Mouse (Mus musculus) brain, embryonic 18.5 days (tissue): ENCODE results near the gene Xrcc6.

ENCODE experiments used
- DNase-seq: peaks from one replicate; pipeline ENCODE4 v3.0.0-alpha.2; 2012; ENCODE audit warnings: low read depth, low spot score

Gene Xrcc6

DNA sequence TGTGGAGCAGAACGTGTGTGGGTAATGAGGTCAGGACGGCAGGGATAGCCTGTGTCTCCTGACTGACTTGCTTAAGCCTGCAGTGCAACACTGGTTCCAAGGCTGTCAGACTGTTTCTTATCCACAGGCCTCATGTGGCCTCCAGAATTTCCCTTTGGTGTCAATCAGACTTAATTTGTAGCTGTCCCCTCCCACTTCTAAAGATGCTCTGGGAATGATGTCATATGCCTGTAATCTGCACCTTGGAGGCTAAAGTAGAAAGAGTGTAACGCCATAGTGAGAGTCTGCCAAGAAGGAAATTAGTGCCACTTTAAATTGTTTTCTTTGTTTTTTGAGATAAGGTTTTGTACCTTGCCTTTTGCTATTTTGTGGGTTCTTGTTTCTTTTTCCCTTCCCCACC, 31.7 kb downstream of the Xrcc6 start:
- no peak for DNase-seq

- no peak for DNase-seq
These were observed 35.0 kb downstream of the Xrcc6 start for GRCm38 (mm10) chr15:82022535-82023088.

- no peak for DNase-seq
These were observed 36.5 kb downstream of the Xrcc6 start for GRCm38 (mm10) chr15:82023965-82024635.

GRCm38 (mm10) chr15:82027276-82027675, 39.6 kb downstream of the Xrcc6 start:
- no peak for DNase-seq

DNA sequence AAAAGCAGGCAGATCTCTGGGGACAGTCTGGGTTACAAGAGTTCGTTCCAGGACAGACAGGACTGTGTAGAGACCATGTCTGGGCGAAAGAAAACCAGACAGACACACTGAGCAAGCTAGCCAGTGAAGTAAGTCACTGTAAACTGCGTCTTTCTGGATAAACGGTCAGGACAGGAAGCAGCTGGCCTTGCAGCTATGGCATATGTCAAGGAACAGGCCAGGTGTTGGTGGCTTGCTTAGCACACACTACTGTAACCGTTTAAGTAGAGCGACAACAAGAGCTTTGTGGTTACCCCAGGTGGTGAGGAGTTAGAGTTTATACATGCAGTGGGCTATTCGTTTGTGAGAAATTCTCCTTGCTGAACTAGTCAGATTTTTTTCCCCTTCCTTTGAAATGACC, 40.1 kb downstream of the Xrcc6 start:
- DNase-seq = no peak

- no peak for DNase-seq
These were observed 44.8 kb downstream of the Xrcc6 start for GRCm38 (mm10) chr15:82032386-82032785.

DNA sequence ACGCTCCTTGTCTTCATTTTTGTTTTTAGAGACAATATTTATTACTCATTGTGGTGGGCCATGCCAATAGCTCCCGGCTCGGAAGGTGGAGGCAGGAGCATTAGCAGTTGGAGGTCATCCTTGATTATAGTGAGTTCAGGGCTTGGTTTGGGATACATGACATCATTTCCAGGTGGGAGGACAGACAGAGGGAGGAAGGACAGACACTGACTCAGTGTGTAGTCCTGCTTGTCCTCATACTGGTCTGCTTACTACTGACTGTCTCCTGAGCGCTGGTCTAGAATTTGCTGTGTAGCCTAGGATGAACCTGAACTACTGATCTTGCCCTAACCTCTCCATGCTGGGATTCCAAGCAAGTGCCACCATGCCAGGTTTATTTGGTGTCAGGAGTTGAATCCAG, 46.1 kb downstream of the Xrcc6 start, which contains the start of gene Desi1:
Gene Desi1, minus strand, starts transcription at position 101 of the 400 bp plus-strand sequence.
- no peak for DNase-seq

DNA sequence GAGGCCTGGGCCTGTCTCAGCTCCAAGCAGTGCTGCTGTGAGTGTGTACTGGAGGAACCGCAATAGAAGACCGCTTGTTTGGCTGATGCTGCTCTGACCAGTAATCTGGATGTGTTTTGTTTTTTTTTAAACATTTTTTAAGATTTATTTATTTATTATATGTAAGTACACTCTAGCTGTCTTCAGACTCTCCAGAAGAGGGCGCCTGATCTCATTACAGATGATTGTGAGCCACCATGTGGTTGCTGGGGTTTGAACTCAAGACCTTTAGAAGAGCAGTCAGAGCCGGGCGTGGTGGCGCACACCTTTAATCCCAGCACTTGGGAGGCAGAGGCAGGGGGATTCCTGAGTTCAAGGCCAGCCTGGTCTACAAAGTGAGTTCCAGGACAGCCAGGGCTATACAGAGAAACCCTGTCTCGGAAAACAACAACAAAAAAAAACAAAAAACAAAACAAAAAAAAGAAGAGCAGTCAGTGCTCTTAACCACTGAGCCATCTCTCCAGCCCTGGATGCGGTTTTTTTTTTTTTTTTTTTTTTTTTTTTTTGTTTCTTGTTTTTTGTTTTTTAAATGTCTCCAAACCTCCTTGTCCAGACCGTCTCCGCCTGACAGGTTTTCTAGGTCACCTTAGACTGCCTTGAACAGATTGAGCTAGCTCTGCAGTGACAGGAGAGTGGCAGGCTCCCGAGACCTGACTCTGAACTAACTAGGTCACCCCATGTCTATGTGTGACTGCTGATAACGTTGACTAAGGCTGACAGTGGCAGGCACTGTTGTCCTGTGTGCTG, 48.5 kb downstream of the Xrcc6 start:
- no peak for DNase-seq

GRCm38 (mm10) chr15:82040650-82041049, 53.0 kb downstream of the Xrcc6 start:
- DNase-seq = no peak

GRCm38 (mm10) chr15:82044166-82044784, 56.6 kb downstream of the Xrcc6 start:
- DNase-seq = no peak

GRCm38 (mm10) chr15:82046246-82046891, 58.7 kb downstream of the Xrcc6 start:
- DNase-seq = no peak

DNA sequence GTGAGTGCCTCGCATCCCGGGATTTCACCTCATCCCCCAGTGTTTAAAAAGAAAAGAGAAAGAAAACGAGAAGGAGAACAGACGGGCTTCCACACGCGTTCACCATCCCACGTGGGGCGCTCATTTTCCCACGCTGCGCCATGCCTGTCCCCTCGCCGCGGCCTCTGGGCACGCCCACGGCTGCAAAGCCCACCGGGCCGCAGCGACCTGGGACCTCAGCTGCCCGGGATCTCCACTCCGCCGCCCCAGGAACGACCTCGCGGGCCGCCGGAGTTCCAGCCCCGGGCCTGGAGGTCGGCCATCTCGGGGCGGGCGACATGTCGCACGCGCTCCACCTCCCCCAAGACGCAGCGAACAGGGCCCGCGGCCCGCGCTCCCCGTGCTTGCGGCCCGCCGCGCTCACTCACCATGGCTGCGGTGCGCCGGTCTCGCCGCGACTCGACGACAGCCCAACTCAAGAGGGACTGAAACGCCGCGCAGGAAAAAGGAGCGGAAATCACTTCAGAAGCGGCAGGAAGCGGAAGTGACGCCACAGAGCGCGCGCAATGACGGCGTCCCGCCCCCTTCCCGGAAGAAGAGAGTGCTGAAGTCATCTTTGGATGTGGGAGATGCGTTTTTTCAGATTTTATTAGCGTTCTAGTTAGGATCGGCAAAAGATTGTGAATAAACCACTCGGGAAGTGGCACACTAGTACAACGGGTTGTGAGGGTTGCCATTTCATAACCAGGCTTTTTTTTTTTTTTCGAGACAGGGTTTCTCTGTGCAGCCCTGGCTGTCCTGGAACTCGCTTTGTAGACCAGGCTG, 59.6 kb downstream of the Xrcc6 start, which contains the start of gene Snu13:
Gene Snu13, minus strand, starts transcription at position 519 of the 804 bp plus-strand sequence.
- peak; percentile 66 for DNase-seq

DNA sequence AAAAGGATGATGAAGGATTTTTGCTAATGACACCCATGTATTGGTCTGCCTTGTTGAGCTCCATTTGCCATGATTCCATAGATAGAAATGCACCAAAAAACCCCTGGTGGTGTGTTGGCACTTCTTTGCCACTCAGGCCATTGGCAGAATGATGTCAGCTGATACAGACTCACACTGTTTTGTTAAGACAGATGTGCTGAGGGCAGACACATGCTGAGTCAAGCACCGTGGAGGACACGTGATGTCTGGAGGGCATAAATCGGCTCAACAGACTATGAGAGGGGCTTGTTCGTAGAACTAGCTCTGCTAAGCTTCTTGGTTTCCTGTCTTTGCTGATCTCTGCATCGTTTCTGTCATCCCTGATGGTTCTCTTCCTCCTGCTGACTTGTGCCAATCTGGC, 64.9 kb downstream of the Xrcc6 start:
- DNase-seq = no peak

DNA sequence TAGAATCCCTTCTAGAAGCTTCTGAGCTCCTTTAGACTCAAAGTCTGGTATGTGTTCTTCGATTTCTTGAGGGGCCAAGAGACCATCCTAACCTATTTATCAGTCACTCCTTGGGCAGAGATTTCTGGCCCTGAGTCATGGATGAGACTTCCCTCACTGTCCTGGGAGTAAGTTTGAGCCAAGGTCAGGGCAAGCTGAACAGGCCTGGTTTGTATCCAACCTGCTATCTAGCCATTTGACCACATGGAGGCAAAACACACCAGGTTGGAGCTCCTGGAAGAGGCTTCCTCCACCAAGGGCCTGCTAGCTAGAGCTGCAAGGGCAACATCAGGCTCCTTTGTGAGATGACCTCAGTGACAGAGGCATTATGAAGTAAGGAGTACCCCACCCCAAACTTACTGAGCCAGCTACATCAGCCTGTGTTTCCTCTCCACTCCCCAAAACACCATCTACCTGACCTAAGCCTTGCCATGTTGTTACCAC, 71.1 kb downstream of the Xrcc6 start, which contains the start of gene 4930407I10Rik:
Gene 4930407I10Rik, plus strand, starts transcription at position 433 of the 483 bp plus-strand sequence.
- no peak for DNase-seq

GRCm38 (mm10) chr15:82063909-82064308, 76.3 kb downstream of the Xrcc6 start:
- DNase-seq = no peak

DNA sequence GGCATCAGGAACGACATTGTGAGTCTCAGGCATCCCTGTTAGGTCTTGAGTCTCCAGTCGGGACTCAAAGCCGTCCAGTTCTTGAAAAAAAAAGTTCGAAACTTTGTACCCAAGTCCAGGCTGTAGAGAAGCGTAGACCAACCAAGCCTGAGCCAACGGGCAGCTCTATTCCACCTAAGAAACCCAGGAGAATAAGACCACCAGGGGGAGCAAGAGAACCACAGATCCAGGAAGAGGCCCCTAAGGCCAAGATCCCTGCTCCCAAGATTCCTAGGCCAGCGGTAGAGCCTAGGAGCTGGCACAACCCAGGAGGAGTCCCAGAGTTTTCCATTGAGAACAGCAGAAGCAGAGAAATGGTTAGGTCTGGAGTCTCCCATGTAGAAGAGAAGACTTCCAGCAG, 77.9 kb downstream of the Xrcc6 start:
- DNase-seq = peak; percentile 54

DNA sequence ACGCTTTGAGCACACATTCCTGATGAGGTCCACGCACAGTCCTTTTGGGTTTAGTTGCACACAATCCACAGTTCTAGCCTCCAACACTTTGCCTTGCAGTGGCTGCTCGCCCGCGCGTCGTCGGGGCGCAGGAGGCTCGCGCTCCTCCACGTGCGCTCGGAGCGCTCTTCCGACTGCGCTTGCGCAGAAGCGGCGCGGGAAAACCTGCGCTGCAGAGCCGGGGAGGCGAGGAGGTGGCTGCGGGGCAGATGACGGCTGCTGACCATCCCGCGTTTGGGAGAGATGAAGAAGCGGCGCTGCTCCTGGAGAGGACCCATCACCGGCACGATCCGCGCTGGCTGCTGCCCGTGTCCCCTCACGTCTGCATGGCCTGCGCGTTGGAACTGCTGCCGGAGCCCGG, 82.3 kb downstream of the Xrcc6 start, which contains the start of gene Mei1:
Gene Mei1, plus strand, starts transcription at position 99 of the 400 bp plus-strand sequence.
- DNase-seq = no peak

GRCm38 (mm10) chr15:82071816-82072469, 84.3 kb downstream of the Xrcc6 start:
- no peak for DNase-seq

GRCm38 (mm10) chr15:82073490-82073889, 85.9 kb downstream of the Xrcc6 start:
- DNase-seq = no peak

DNA sequence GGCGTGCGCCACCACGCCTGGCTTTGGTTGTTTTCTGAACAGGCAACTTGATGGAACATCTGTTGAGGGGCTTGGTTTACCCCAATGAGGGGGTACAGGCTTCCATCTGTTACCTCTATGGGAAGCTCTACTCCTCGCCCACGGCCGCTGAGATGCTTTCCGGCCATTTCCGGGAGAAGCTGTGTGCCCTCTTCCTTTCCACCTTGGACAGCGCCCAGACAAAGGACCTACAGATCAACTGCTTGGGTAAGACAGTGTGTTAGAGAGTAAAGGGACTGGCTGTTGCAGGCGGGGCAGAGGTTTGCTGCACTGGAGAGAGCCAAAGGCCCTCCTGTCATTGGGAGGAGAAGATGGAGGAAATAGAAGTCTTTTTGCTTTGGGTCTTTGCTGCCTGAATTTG, 92.2 kb downstream of the Xrcc6 start:
- no peak for DNase-seq
